Mouse (Mus musculus) small intestine, adult 2 months (tissue): ENCODE results near the gene Ush1g.

ENCODE experiments used
- CTCF ChIP-seq: fragments of 200-500 bp; IDR thresholded peaks from 2 replicates; pipeline ENCODE4 v1.5.1; 2012; ENCODE audit warnings: low read depth, mild to moderate bottlenecking, control low read depth, inconsistent platforms, low read length, moderate library complexity, mixed read lengths; ENCODE audit not compliant: insufficient replicate concordance, insufficient read length; ENCODE audit errors: extremely low read depth
- POLR2A ChIP-seq: fragments of 200-500 bp; IDR thresholded peaks from 2 replicates; pipeline ENCODE4 v1.6.1; 2012; ENCODE audit warnings: low read depth, mild to moderate bottlenecking, control low read depth, inconsistent platforms, low read length, moderate library complexity

- no peak for TF ChIP-seq CTCF
- TF ChIP-seq POLR2A = no peak
Observed at GRCm38 (mm10) chr11:115291503-115291902, 30.3 kb downstream of the Ush1g start.
